Comparison of ENCODE assay signal across 10 mouse cellular contexts in the genomic region with DNA sequence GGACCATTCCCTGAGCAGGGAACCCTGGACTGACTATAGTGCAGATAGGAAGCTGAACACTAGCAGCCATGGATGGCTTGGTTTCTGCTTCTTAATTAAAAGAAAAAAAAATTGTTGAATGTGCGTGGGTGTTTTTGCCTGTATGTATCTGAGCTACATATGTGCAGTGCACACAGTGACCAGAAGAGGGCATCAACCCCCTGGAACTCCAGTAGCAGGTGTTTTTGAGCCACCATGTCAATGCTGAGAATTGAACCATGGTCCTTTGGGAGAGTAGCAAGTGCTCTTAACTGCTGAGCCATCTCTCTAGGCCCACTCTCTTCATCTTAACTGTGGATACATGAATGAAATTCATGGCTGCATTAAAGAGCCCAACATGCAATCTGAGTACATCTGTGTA.
DNase-seq lines count a peak whose midpoint lies in the region; ATAC-seq and TF ChIP-seq lines count a peak whose summit lies in the region.
"Had no signal": no experiment of that assay in that cellular context is flagged by ENCODE, and none has a peak within 500 bp of the region (broad histone marks: within the 10 kb centered on the region; RNA-seq: fewer than 3 reads in every experiment).

No protein-coding gene starts in this region.

- peak; percentile 29; the same call in 1 of the 2 replicates for TF ChIP-seq CTCF in kidney, adult 2 months (conservative IDR thresholded peaks at IDR 0.05; ENCODE audit: insufficient read depth, insufficient read length, low read depth, low read length)

- no peaks in the 10 kb centered on the region for H3K36me3 ChIP-seq in kidney, adult 2 months (ENCODE audit: control insufficient read depth, insufficient read depth, low read length)
- no peaks in the 10 kb centered on the region for H3K36me3 ChIP-seq in kidney, embryonic 15.5 days
- H3K36me3 ChIP-seq: lung, embryonic 15.5 days had no signal

- H3K9ac ChIP-seq in kidney, embryonic 15.5 days = no peak overlapping the region
- H3K9ac ChIP-seq: lung, embryonic 15.5 days had no signal

- no peaks in the 10 kb centered on the region for H3K9me3 ChIP-seq in kidney, embryonic 15.5 days (replicated peaks)
- H3K9me3 ChIP-seq: lung, embryonic 15.5 days had no signal

- TF ChIP-seq POLR2A in kidney, adult 2 months (IDR thresholded peaks at IDR 0.05; ENCODE audit: low read depth, low read length) = no peak

- H3K27me3 ChIP-seq in kidney, adult 2 months (replicated peaks; ENCODE audit: control insufficient read depth, insufficient read depth, low read length) = no peaks in the 10 kb centered on the region
- no peaks in the 10 kb centered on the region for H3K27me3 ChIP-seq in kidney, embryonic 15.5 days
- H3K27me3 ChIP-seq: lung, embryonic 15.5 days had no signal

- no peak overlapping the region for H3K27ac ChIP-seq in kidney, adult 2 months (ENCODE audit: insufficient read depth, low read depth, low read length)
- H3K27ac ChIP-seq in kidney, embryonic 15.5 days = no peak overlapping the region
- H3K27ac ChIP-seq: lung, embryonic 15.5 days had no signal

- H3K4me3 ChIP-seq in kidney, adult 2 months (ENCODE audit: insufficient read depth, low read depth, low read length) = no peak overlapping the region
- no peak overlapping the region for H3K4me3 ChIP-seq in kidney, embryonic 15.5 days (replicated peaks)
- H3K4me3 ChIP-seq: lung, embryonic 15.5 days had no signal

- no peak for ATAC-seq in kidney, embryonic 15.5 days (replicated peaks; ENCODE audit: low FRiP score)
- ATAC-seq in activated CD4-positive, CD25-positive, alpha-beta regulatory T cell, adult 4 months = peak; percentile 43

- peak; percentile 21 for DNase-seq in kidney, adult 2 months
- DNase-seq in CD8-positive naive resting alpha-beta T cell, adult 2 months (ENCODE audit: low read depth in 2 of 2, low spot score in 2 of 2) = peak; percentile 7 to 39
- peak; percentile 9 for DNase-seq in mesoderm, embryonic 11.5 days (ENCODE audit: low read depth, low spot score)
- DNase-seq in spleen, postnatal 36 days (ENCODE audit: low spot score in 2 of 2) = no peak
- DNase-seq in ovary, postnatal 36 days (ENCODE audit: low spot score) = no peak
- DNase-seq in right cerebral cortex, adult 2 months (ENCODE audit: low spot score in 2 of 2) = no peak
- DNase-seq: heart, postnatal 4 days had no signal

- H3K4me2 ChIP-seq in kidney, embryonic 15.5 days = no peak overlapping the region
- H3K4me2 ChIP-seq: lung, embryonic 15.5 days had no signal

- 77% methylated on average over 1 of the region's 1 CpGs for WGBS in kidney, adult 2 months
- WGBS in kidney, embryonic 15.5 days = 70% methylated on average over 1 of the region's 1 CpGs

- no peaks in the 10 kb centered on the region for H3K4me1 ChIP-seq in kidney, adult 2 months (ENCODE audit: control insufficient read depth, insufficient read depth, low read length)
- H3K4me1 ChIP-seq in kidney, embryonic 15.5 days = no peaks in the 10 kb centered on the region
- H3K4me1 ChIP-seq: lung, embryonic 15.5 days had no signal

Comparison
In these comparisons a context has a peak if more than half of its experiments do, and no peak if none do; other contexts are left out.
1. DNase-seq: peak in kidney, adult 2 months (single experiment), CD8-positive naive resting alpha-beta T cell, adult 2 months (2 of 2) and mesoderm, embryonic 11.5 days (single experiment); none in spleen, postnatal 36 days (0 of 2), ovary, postnatal 36 days (single experiment) and right cerebral cortex, adult 2 months (0 of 2).